9 mouse cellular contexts compared by ENCODE assay signal in the genomic region with DNA sequence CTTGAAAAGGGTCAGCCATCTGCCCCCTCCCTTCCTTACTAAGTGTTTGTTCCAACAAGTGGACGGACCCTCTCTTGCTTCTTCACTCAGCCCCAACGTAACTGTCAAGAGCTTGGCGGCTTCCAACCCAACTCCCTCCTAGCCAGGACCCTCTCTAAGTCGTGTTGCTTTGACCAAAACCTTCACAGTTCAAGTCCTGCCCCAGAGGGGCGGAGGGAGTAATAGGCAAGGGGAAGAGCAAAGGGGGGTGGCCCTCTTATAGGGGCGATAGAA. TPM values are rescaled to one million over a fixed set of nuclear protein-coding genes. Genes with fewer than 3 reads are reported as not detected.
A peak's percentile ranks its signal among the peaks of the same experiment; 100 is the strongest.
DNase-seq lines count a peak whose midpoint lies in the region; ATAC-seq and TF ChIP-seq lines count a peak whose summit lies in the region.
"Had no signal": no experiment of that assay in that cellular context is flagged by ENCODE, and none has a peak within 500 bp of the region (broad histone marks: within the 10 kb centered on the region; RNA-seq: fewer than 3 reads in every experiment).

No protein-coding gene starts in this region.

- no peaks in the 10 kb centered on the region for H3K79me2 ChIP-seq in myocyte (ENCODE audit: control insufficient read depth, insufficient read depth)

- DNase-seq in kidney, adult 11 months = no peak
- no peak for DNase-seq in intestine, embryonic 14.5 days (ENCODE audit: low spot score)
- no peak for DNase-seq in frontal cortex, postnatal 36 days (ENCODE audit: low spot score in 2 of 2)
- no peak for DNase-seq in layer of hippocampus, adult 18-20 months (ENCODE audit: low spot score in 2 of 2)
- DNase-seq in adrenal gland, postnatal 10 days = no peak

- 0 out of 2 replicates have a peak, but pooled peaks have one; percentile 3 for ATAC-seq in kidney, embryonic 15.5 days (replicated peaks; ENCODE audit: low FRiP score)
- no peak for ATAC-seq in embryonic facial prominence, embryonic 12.5 days (ENCODE audit: insufficient number of reproducible peaks, insufficient read depth, low FRiP score, low TSS enrichment)
- peak; percentile 6 for ATAC-seq in intestine, embryonic 14.5 days (replicated peaks; ENCODE audit: low FRiP score, low TSS enrichment, low read depth)
- ATAC-seq: Patski had no signal

- H3K4me3 ChIP-seq in kidney, embryonic 15.5 days (replicated peaks) = peak overlapping the region; percentile 53
- H3K4me3 ChIP-seq in embryonic facial prominence, embryonic 12.5 days = peak overlapping the region; percentile 47
- H3K4me3 ChIP-seq in intestine, embryonic 14.5 days (ENCODE audit: low read depth, low read length) = peak overlapping the region; percentile 46
- no peak overlapping the region for H3K4me3 ChIP-seq in myocyte

- TF ChIP-seq POLR2A in myocyte (IDR thresholded peaks at IDR 0.05; ENCODE audit: insufficient read length, low read depth) = no peak

- peaks cover 49% of the 10 kb centered on the region for H3K36me3 ChIP-seq in kidney, embryonic 15.5 days
- H3K36me3 ChIP-seq in embryonic facial prominence, embryonic 12.5 days = peaks cover 54% of the 10 kb centered on the region
- peaks cover 43% of the 10 kb centered on the region for H3K36me3 ChIP-seq in intestine, embryonic 14.5 days (ENCODE audit: control insufficient read depth, insufficient read depth, low read length)
- peaks cover 12% of the 10 kb centered on the region for H3K36me3 ChIP-seq in myocyte (ENCODE audit: control insufficient read depth, insufficient read depth)

- no peaks in the 10 kb centered on the region for H3K9me3 ChIP-seq in kidney, embryonic 15.5 days (replicated peaks)
- no peaks in the 10 kb centered on the region for H3K9me3 ChIP-seq in embryonic facial prominence, embryonic 12.5 days
- no peaks in the 10 kb centered on the region for H3K9me3 ChIP-seq in intestine, embryonic 14.5 days (ENCODE audit: control insufficient read depth, low read length)

- peak overlapping the region; percentile 45 for H3K9ac ChIP-seq in kidney, embryonic 15.5 days
- H3K9ac ChIP-seq in embryonic facial prominence, embryonic 12.5 days = 0 out of 2 replicates have a peak overlapping the region, but pooled peaks have one; percentile 38
- peak overlapping the region; percentile 11; the same call in 1 of the 2 replicates for H3K9ac ChIP-seq in intestine, embryonic 14.5 days (ENCODE audit: low read length)

- no peak overlapping the region for H3K27ac ChIP-seq in kidney, embryonic 15.5 days
- no peak overlapping the region for H3K27ac ChIP-seq in embryonic facial prominence, embryonic 12.5 days
- no peak overlapping the region for H3K27ac ChIP-seq in intestine, embryonic 14.5 days (ENCODE audit: low read depth)

- no peak overlapping the region for H3ac ChIP-seq in myocyte (ENCODE audit: control insufficient read depth, insufficient read length)

- WGBS in kidney, embryonic 15.5 days = 1% methylated on average over 6 of the region's 6 CpGs
- under 1% methylated on average over 6 of the region's 6 CpGs for WGBS in embryonic facial prominence, embryonic 12.5 days
- 3% methylated on average over 6 of the region's 6 CpGs for WGBS in intestine, embryonic 14.5 days

- H3K4me2 ChIP-seq in kidney, embryonic 15.5 days = peak overlapping the region; percentile 83
- H3K4me2 ChIP-seq in embryonic facial prominence, embryonic 12.5 days (replicated peaks) = peak overlapping the region; percentile 91
- H3K4me2 ChIP-seq in intestine, embryonic 14.5 days (ENCODE audit: low read length) = peak overlapping the region; percentile 53
- H3K4me2 ChIP-seq in myocyte (ENCODE audit: low read depth) = peak overlapping the region; percentile 62

- peaks cover 51% of the 10 kb centered on the region for H3K27me3 ChIP-seq in kidney, embryonic 15.5 days
- peaks cover 60% of the 10 kb centered on the region for H3K27me3 ChIP-seq in embryonic facial prominence, embryonic 12.5 days
- H3K27me3 ChIP-seq in intestine, embryonic 14.5 days (replicated peaks; ENCODE audit: control insufficient read depth, insufficient read depth, low read length) = peaks cover 28% of the 10 kb centered on the region
- H3K27me3 ChIP-seq in myocyte (ENCODE audit: control insufficient read depth, insufficient read depth, insufficient read length) = no peaks in the 10 kb centered on the region
- H3K27me3 ChIP-seq: Patski had no signal

- peaks cover 49% of the 10 kb centered on the region for H3K4me1 ChIP-seq in kidney, embryonic 15.5 days
- H3K4me1 ChIP-seq in embryonic facial prominence, embryonic 12.5 days = peaks cover 32% of the 10 kb centered on the region
- H3K4me1 ChIP-seq in intestine, embryonic 14.5 days (replicated peaks; ENCODE audit: control insufficient read depth, insufficient read depth, low read length) = peaks cover 32% of the 10 kb centered on the region

TF ChIP-seq in myocyte, 11 proteins besides CTCF, POLR2A, EP300 and RAD21:
- TF ChIP-seq MAX (IDR thresholded peaks at IDR 0.05; ENCODE audit: low read depth) = no peak
- no peak for TF ChIP-seq USF1 (IDR thresholded peaks at IDR 0.05; ENCODE audit: low read depth)
- TF ChIP-seq REST (IDR thresholded peaks at IDR 0.05; ENCODE audit: insufficient read depth, insufficient read length) = no peak

RNA-seq across cellular contexts. Expression of gene Mmp23, which starts 0.9 kb away (rescaled TPM):
- polyA plus RNA-seq in kidney, embryonic 15.5 days (2015; fragmentation: Nextera tagmentation; extraction: Ambion mirVana) = 51.7 and 68.7 TPM in 2 replicates
- polyA plus RNA-seq in embryonic facial prominence, embryonic 12.5 days (2016; fragmentation: Nextera tagmentation; extraction: Ambion mirVana) = 11.3 and 16.1 TPM in 2 replicates
- polyA plus RNA-seq in intestine, embryonic 14.5 days (2014; fragmentation: Nextera tagmentation; extraction: Ambion mirVana) = 30.3 and 31.1 TPM in 2 replicates
- polyA plus RNA-seq in myocyte (2012; fragmentation: generic; extraction: Trizol) = 1.8 TPM
- 1 to 10 TPM; 2.8 to 4.2 TPM for total RNA-seq in layer of hippocampus, adult 18-20 months (2021)
- total RNA-seq in adrenal gland, postnatal 10 days (2021) = 10 to 100 TPM; 16.6 to 18.9 TPM

RNA-seq across cellular contexts. Expression of gene Gm10563, which starts 8.9 kb away (rescaled TPM):
- not detected in 2 replicates for polyA plus RNA-seq in kidney, embryonic 15.5 days (2015; fragmentation: Nextera tagmentation; extraction: Ambion mirVana)
- polyA plus RNA-seq in embryonic facial prominence, embryonic 12.5 days (2016; fragmentation: Nextera tagmentation; extraction: Ambion mirVana) = not detected in 2 replicates
- not detected in 2 replicates for polyA plus RNA-seq in intestine, embryonic 14.5 days (2014; fragmentation: Nextera tagmentation; extraction: Ambion mirVana)
- polyA plus RNA-seq in myocyte (2012; fragmentation: generic; extraction: Trizol) = not detected
- total RNA-seq in layer of hippocampus, adult 18-20 months (2021) = not detected
- total RNA-seq in adrenal gland, postnatal 10 days (2021) = not detected
- polyA plus RNA-seq: Patski had no signal

RNA-seq across cellular contexts. Expression of gene Mib2, which starts 14.9 kb away (rescaled TPM):
- polyA plus RNA-seq in kidney, embryonic 15.5 days (2015; fragmentation: Nextera tagmentation; extraction: Ambion mirVana) = 25.8 and 30.2 TPM in 2 replicates
- polyA plus RNA-seq in embryonic facial prominence, embryonic 12.5 days (2016; fragmentation: Nextera tagmentation; extraction: Ambion mirVana) = 38.2 and 40.8 TPM in 2 replicates
- 17.4 and 19.7 TPM in 2 replicates for polyA plus RNA-seq in intestine, embryonic 14.5 days (2014; fragmentation: Nextera tagmentation; extraction: Ambion mirVana)
- polyA plus RNA-seq in myocyte (2012; fragmentation: generic; extraction: Trizol) = 106 TPM
- 100 to 1,000 TPM; 106 to 112 TPM for total RNA-seq in layer of hippocampus, adult 18-20 months (2021)
- 10 to 100 TPM; 36.3 to 40.4 TPM for total RNA-seq in adrenal gland, postnatal 10 days (2021)

RNA-seq across cellular contexts. Expression of gene Cdk11b, which starts 29.5 kb away (rescaled TPM):
- polyA plus RNA-seq in kidney, embryonic 15.5 days (2015; fragmentation: Nextera tagmentation; extraction: Ambion mirVana) = 63.4 and 64.8 TPM in 2 replicates
- polyA plus RNA-seq in embryonic facial prominence, embryonic 12.5 days (2016; fragmentation: Nextera tagmentation; extraction: Ambion mirVana) = 78.3 and 86.6 TPM in 2 replicates
- 48.7 and 52.6 TPM in 2 replicates for polyA plus RNA-seq in intestine, embryonic 14.5 days (2014; fragmentation: Nextera tagmentation; extraction: Ambion mirVana)
- 47.7 TPM for polyA plus RNA-seq in myocyte (2012; fragmentation: generic; extraction: Trizol)
- total RNA-seq in layer of hippocampus, adult 18-20 months (2021) = 10 to 100 TPM; 45.3 to 47.0 TPM
- total RNA-seq in adrenal gland, postnatal 10 days (2021) = 10 to 100 TPM; 34.6 to 38.3 TPM

RNA-seq across cellular contexts. Expression of gene Fndc10, which starts 40.0 kb away (rescaled TPM):
- 4.9 and 5.3 TPM in 2 replicates for polyA plus RNA-seq in kidney, embryonic 15.5 days (2015; fragmentation: Nextera tagmentation; extraction: Ambion mirVana)
- polyA plus RNA-seq in embryonic facial prominence, embryonic 12.5 days (2016; fragmentation: Nextera tagmentation; extraction: Ambion mirVana) = 12.2 and 15.2 TPM in 2 replicates
- polyA plus RNA-seq in intestine, embryonic 14.5 days (2014; fragmentation: Nextera tagmentation; extraction: Ambion mirVana) = 2.0 and 3.1 TPM in 2 replicates
- polyA plus RNA-seq in myocyte (2012; fragmentation: generic; extraction: Trizol) = 8.3 TPM
- total RNA-seq in layer of hippocampus, adult 18-20 months (2021) = 10 to 100 TPM; 23.3 to 23.5 TPM
- total RNA-seq in adrenal gland, postnatal 10 days (2021) = 10 to 100 TPM; 36.3 to 49.0 TPM
